Mouse (Mus musculus) heart, postnatal 10 days (tissue): ENCODE results near the gene Map4k4. TPM values are rescaled to one million over a fixed set of nuclear protein-coding genes. Genes with fewer than 3 reads are reported as not detected.

Experiments
- DNase-seq, 2 experiments: peaks; one replicate each; pipeline ENCODE4 v3.0.0; 2021
- intact Hi-C: fragments of 180-260 bp; cut with DNase I; formaldehyde crosslinking; loops from one replicate; pipeline ENCODE4 v1.15.1; 2025
- total RNA-seq, 2 experiments: library from RNA; stranded (reverse); gene quantifications; 2 replicates each; pipeline ENCODE4 v1.2.3; 2021

Gene Map4k4
- total RNA-seq, 2 experiments from 2014 or later, result 187 to 216 TPM

DNA sequence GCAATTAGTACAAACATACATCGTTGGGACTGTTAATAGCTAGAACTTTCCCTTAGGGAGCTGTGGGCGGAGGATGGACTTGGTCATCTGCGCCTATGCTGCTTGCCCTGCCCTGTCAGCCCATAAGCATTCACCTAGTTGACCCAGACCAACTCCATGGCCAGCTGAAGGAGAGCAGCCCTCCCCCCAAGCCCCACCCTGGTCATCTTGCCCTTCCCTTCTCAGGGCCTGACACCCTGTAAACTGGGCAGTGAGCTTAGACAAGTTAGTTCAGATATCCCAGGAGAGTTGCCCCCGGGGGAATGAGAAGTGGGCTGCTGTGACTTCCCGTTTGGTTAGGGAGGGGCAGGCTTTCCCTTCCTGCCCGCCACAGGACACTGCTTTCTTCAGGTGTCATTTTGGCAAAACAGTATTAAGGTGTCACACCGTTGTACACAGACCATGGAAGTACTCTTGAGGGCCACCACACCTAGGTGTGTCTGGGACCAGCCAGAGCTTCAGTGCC, 126.5 kb downstream of the Map4k4 start:
- DNase-seq, result no peak
- intact Hi-C loops, result no loop called here

DNA sequence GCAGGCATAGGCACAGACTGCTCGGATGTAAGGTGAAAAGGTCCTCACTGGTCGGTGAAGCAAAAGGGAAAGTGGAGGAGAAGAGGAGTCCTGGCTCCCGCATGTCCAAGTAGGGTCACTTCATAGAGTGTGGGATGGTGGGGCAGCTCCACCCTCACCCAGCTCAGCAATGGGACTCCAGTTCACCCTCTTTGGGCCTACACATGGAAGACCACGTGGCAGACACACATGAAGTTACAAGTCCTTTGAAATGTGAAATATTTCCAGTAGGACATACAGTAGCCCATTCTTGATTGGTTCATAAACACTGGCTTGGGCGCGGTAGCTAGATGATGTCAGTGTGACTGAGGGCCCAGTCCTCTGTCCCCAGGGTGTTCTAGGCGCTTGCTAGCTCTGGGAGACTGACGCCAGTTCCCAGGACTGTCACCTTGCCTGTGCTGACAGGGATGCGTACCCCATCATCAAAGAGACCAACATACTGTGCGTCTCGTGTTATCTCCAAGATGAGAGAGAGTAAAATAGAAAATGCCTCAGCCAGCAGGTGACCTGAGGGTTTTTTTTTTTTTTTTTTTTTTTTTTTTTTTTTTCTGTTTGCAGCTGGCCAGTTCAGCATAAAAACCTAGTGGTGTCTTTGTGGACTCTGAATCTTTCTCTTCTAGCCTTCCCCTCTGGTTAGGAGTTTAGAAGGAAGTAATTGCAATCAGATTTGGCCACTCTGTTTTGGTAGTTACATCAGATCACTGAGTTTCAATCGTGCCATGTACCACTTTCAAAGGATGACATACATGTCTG, 127.7 kb downstream of the Map4k4 start:
- intact Hi-C loops, result no loop called here
- DNase-seq, result peak in 1 of 2 experiments; percentile 29

DNA sequence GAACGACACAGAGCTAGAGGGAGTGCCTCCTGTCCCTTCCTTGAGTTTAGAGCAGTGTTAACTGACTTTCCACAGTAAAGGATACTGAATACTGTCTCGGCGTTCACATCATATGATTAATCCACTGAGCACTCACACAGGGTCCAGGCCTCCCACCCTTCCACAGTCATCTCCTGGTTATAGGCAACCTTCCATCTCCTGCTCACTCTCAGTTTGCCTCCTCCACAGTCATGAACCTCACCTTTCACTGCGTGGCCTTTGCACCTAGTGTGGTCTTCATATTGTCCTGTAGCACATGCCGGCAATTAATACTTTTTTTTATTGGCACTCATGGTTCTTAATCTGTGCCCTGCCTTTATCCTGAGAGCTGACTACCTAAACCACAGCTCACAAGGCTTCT, 128.9 kb downstream of the Map4k4 start:
- intact Hi-C loops, result no loop called here
- no peak for DNase-seq

DNA sequence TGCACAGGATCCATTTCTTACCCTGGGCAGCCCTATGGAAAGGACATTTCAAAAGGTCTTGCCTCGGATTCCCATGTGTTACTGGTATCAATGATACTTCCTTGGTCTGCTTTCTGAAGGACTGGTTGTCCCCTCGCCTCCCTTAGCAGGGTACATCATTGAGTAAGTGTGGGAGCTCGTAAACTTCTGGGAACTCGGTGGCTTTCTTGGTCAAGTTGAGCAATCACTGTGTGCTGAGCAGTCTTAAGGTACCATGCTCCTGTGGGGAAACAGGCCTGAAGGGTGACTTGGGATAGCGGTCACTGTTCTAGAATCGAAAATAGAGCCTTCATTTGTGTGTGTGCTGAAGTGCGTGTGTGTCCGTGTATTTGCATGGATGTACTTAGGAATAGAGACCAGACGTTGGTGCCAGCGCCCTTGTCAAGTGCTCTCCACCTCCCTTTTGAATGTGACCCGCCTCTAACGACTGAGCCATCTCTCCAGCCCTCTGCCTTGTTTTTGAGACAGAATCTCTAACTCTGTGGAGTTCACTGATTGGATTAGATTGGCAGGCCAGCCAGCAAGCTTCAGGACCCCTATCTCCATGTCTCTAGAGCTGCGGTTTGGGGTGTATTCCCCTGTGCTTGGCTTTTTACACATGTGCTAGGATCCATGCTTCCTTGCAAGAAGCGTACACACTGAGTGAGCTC, 129.7 kb downstream of the Map4k4 start:
- intact Hi-C loops, result no loop called here

DNA sequence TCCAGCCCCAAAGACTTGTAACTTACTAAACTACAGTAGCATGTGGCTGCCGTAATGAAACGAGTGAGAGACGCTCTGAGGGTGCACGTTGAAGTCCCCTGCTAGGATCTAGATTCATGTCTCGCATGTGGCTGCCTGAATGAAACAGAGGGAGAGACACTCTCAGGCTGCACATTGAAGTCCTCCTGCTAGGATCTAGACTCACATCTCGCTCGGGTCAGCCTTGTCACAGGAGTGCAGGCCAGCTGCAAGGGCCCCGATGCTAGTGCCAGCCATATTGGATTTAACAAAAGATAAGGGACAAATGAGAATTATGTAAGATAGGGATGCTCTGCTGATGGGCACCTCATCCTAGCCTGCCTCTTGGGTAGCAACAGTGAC, 130.3 kb downstream of the Map4k4 start:
- no peak for DNase-seq
- intact Hi-C loops, result no loop called here

More for the DNA sequence above, 129.7 kb downstream of the Map4k4 start:
- DNase-seq, result no peak

DNA sequence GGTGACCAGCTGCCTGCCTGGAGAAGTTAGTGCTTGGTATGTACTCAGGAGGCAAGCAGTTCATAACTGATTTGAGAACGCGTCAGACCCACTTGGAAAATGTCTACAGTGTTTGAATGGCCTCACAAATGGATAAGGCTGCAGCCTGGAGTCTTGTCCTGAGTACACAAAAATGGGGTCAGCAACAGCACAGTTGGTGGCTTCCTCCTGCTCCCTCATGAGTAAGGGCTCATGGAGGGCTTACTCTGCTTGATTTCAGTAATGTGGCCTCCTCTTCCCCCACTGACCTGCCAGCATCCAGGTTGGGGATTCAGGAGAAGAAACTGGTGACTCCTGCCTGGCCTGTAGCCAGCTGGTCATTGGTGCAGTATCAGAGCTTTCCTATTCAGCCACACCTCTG, 130.9 kb downstream of the Map4k4 start:
- DNase-seq, result no peak
- intact Hi-C loops, result no loop called here

DNA sequence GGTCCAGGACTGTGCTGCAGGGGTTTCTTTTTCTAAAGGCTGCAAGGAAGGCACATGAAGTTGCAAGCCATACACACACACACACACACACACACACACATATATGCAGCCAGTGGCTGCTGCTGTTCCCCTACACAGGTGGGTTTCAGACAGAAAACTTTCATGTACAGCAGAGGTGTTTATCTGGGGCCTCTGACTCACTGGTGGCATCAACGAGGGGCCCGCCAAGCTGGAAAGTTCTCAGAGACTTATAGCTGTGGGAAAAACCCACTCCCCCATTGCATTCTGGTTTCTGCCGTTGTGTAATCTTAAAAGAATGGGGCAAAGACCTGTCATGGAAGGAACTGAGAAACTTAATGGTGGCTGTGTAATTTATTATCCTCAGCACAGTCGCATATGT, 132.6 kb downstream of the Map4k4 start:
- no peak for DNase-seq
- intact Hi-C loops, result no loop called here

DNA sequence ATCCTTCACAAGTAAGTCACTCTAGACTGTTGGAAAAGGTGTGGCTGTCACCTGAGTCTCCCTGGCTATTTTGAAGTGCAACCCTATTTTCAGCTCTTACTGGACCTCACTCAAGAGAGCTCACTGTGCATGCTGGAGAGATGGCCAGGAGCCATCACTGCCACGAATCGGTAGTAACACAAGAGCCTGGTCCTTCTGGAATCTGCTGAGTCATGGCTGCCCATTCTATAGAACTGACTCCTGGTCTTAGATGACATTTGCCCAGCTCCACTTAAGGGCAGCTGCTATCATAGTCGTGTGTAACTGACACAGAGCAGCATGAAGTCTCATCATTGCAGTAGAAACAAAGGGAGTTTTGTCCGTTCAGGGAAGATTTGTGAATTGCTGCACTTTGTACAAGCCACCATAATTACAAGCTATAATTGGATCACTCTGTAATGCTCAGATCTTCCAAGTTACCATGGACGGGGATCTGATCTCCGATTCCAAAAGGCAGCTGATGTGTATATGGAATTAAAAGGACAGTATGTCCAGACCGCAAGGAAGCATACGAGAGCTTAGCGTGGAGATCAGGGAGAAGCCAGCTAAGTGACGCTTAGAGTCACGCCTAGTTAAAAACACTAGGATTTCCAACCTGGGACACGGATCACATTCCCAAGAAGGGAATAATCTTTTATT, 133.2 kb downstream of the Map4k4 start:
- DNase-seq, result peak; percentile 55 to 66
- intact Hi-C loops, result no loop called here

DNA sequence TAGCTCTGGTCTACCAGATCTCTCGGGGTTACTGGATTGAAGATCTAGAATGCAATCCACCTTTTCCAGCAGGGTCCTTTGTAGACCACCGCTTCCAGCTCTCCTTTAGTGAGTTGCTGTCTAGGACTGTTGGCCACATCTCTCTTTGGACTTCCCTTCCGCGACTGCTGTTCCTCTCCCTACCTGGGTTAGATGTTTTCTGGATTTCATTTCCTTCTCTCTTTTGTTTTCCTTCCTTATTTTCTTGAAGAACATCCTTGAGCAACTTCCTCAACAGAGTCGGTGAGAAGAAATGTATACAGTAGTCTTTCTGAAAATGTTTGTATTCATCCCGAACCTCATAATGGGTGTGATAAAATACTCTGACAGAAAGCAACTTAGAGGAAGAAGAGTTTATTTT, 137.1 kb downstream of the Map4k4 start:
- intact Hi-C loops, result no loop called here
- DNase-seq, result no peak

DNA sequence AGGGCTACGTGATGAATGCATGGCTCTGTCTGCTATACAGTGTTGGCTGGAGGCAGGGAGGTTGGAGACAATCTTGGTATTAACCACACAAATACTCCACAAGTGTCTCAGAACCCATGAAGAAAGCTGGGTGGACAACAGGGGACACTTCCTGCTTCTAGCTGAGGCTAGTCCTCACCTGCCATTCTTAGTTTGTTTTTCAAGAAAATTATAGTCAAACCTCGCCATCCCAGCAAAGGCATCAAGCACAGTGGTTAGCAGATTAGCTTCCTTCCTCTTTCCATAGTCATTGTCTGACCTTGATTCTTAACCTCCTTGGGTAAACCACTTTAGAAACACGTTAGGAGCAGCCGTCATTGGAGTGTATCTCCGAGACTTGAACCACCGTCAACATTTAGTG, 145.0 kb downstream of the Map4k4 start:
- DNase-seq, result no peak
- intact Hi-C loops, result no loop called here

DNA sequence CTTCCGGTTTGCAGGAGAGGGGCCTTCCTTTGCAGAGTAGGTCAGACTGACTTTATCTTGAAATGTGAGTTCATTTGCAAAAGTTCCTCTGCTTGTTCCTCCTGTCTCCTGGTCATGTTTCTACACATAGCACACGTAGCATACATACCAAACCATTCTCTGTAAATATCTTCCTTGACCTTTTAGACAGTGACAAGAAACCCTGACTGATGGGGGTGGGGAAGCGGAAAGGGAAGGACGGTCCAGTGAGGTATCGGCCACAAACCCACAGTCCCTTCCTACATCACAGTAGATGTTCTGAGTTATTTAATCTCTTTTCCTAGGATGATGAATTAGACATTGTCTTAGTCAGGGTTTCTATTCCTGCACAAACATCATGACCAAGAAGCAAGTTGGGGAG, 145.9 kb downstream of the Map4k4 start:
- no peak for DNase-seq
- intact Hi-C loops, result no loop called here

DNA sequence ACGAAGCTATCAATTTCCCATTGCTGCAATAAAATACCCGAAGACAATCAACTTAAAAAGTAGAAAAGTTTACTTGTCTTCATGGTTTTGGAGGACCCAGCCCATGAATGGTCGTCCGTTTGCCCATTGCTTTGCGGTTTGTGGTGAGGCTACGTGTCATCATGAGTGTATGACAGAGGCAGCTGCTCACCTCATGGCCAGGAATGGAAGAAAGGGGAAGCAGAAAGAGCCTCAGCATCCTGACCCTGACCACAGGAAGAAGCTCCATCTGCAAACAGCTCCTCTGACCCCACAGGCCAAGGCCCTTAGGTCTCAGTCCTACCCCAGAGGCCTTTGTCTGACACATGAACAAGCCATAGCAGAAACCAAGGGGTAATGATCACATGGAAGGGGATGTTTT, 150.4 kb downstream of the Map4k4 start:
- intact Hi-C loops, result no loop called here
- DNase-seq, result no peak

DNA sequence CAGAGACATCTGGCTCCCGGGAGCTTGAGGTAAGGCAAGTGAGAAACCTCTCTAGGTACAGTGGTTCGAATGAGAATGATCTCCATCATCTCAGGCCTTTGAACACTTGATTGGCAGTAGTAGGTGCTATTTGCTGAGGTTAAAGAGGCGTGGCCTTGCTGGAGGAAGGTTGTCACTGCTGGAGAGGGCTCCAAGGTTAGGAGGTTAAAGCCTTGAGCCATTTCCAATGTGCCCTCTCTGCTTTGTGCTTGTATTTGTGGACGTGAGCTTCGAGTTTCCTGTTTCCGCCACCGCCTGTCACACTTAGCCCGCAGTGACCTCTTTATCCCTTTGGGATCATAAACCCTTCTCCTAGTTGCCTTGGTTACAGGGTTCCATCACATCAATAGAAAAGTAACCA, 151.4 kb downstream of the Map4k4 start:
- DNase-seq, result no peak
- intact Hi-C loops, result no loop called here

DNA sequence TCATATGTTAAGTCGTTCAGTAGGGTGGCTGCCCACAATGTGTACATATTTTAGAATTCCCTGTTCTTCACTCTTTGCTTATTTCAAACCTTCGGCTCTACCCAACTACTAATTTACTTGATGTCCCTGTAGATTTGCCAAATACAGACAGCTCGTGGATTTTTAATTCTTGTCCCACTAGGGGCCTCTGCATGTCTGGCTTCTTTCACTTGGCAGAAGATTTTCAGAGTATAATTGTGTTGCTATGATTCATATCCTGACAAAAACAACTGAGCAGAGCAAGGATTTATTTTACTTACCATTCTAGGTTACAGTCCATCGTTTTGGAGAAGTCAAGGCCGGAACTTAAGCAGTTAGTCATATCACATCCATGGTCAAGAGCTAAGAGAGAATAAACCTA, 152.4 kb downstream of the Map4k4 start:
- intact Hi-C loops, result no loop called here
- DNase-seq, result no peak

DNA sequence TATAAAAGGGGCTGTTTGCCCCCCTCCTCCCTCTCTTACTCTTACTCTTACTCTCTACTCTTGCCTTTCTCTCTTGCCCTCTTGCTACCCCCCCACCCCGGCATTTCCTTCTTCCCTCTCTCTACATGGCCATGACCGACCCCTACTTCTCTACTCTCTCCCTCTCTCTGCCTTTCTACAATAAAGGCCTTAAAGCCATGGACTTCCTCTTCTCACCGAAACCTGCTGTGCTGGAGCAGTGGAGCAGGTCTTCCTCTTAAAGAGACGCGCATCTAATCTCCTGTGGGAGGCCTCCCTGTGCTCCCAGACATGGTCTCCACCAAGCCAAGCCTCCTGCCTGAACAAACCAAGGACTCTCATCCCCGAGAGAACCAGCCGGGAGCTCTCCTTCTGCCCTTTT, 154.3 kb downstream of the Map4k4 start:
- intact Hi-C loops, result no loop called here
- no peak for DNase-seq

DNA sequence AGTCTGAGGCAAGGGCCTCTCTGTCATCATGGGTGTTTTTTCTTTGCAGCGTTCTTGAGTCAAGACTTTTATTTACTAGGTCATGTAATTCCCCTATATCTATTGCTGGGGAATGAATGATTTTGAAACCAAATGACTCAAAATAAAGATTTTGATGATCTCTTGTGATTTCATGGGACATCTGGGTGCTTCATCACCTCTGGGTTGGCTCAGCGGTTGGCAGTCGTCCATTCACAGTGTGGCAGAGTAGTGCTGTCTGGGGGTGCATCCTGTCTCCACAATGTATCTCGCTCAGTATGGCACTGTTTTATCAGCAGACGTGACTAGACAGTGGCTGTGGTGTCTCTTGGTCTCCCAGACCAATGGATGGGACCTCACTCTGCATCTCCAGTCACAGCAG, 155.2 kb downstream of the Map4k4 start:
- no peak for DNase-seq
- intact Hi-C loops, result no loop called here

DNA sequence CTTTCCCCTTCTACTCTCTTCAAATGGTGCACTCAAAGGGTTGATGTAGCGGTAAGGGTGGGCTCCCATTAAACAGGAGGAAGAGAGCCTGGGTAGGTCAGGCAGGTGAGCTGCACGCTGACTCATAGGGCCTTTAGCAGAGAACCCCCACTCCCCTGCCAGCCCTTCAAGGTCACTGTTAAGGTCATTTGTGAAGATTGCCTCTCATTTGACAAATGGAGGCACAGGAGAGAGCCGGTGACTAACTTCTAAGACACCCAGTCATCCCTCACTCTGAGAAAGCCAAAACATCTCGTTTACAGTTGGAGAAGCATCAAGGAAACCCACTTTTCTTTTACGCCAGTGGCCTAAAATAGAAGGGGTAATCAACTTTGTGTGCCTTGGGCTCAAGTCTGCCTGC, 156.6 kb downstream of the Map4k4 start:
- DNase-seq, result no peak
- intact Hi-C loops, result no loop called here

DNA sequence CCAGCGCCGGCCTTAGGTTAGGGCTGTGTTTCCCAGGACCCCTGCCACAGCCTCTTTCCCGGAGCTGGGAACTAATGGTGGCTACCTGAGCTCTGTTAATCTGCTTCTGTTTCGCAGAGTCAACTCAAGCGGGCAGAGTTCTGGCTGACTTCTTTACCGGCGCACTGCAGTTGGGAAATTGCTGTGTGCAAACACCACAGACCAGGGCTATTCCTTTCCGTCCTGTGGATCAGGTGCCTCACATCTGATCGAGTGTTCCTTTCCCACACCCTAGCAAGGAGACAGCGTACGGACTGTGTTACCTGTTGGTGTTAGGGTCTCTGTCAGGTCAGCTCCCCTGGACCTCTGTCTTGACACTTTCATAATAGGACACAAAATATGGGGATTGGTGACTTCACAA, 157.3 kb downstream of the Map4k4 start:
- DNase-seq, result no peak
- intact Hi-C loops, result no loop called here

DNA sequence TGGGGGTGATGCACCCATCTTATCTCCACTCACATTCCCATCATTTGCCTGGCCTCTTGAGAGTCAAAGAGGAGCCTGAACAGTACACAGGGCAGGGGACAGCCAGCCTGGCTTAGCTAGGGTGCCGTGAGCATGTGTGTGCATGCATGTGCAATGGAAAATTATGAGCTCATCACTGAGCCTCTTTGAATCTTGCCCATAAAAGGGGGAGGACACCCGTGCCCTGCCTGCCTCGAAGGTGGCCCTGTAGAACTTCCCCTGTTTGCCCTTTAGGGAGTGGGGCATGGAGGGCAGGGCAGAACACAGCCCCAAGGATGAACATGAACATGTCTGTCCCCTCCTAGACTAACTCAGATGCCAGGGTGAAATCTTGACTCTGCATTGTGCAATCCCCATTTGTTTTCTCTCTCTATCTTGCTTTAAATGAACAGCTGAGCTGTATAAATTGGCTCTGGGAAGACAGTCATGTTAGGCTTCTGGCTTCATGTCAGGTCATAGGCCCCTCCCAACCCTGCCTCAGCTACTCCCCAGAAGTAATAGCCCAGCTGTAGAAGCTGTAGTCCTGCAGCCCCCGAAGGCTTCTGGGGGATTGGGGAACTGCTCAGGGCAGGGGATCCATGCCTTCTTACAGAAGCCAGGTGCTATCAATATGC, 158.5 kb downstream of the Map4k4 start:
- peak; percentile 38 for DNase-seq
- intact Hi-C loops, result no loop called here

DNA sequence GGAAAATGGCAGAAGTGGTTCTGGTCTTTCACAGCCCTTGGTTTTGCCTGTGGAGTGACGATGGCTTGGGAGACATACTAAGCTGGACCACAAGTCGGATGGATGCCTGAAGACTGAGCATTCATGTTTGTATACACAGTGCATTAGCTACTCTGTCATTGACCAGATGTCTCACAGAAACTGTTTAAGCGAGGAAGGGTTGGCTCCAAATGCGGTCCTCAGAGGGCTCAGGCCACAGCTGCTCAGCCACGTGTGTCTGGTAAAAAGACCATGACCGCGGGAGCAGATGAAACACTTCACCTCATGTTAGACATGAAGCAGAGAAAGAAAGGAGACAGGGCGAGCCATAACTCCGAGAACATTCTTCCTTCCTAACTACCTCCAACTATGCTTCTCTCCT, 160.6 kb downstream of the Map4k4 start:
- DNase-seq, result peak; percentile 48 to 50
- intact Hi-C loops, result no loop called here

DNA sequence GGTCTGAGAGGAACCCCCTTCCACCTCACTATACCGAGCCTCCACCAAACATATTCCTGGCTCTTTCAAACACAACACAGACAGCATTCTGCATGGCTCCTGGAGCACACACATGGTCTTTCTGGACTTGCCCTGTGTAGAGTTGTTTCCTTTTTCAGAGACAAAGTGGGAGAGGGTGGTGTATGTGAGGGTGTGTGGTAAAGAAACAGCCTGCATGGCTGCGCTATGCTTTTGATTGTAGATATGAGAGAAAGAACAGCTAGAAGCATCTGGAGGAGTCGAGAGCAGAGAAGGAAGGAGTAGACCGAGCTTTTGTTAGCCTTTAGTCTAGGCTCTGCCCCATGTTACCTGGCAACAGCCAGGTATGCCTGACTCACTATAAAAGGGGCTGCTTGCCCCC, 162.7 kb downstream of the Map4k4 start:
- intact Hi-C loops, result no loop called here
- DNase-seq, result no peak
